Mouse (Mus musculus) C2C12 (cell line): ENCODE measurements around the gene Maneal.

ENCODE experiments used
- CTCF ChIP-seq: IDR thresholded peaks from one replicate; pipeline ENCODE4 v1.5.1; 2011; ENCODE audit not compliant: control insufficient read depth, insufficient read depth, insufficient read length
- MYOG ChIP-seq: IDR thresholded peaks from one replicate; pipeline ENCODE4 v1.6.1; 2011; ENCODE audit not compliant: control insufficient read depth, insufficient read length; ENCODE audit errors: extremely low read depth
- USF1 ChIP-seq: IDR thresholded peaks from one replicate; pipeline ENCODE4 v1.6.1; 2011; ENCODE audit warnings: low read depth, mild to moderate bottlenecking, control low read depth, moderate library complexity

DNA sequence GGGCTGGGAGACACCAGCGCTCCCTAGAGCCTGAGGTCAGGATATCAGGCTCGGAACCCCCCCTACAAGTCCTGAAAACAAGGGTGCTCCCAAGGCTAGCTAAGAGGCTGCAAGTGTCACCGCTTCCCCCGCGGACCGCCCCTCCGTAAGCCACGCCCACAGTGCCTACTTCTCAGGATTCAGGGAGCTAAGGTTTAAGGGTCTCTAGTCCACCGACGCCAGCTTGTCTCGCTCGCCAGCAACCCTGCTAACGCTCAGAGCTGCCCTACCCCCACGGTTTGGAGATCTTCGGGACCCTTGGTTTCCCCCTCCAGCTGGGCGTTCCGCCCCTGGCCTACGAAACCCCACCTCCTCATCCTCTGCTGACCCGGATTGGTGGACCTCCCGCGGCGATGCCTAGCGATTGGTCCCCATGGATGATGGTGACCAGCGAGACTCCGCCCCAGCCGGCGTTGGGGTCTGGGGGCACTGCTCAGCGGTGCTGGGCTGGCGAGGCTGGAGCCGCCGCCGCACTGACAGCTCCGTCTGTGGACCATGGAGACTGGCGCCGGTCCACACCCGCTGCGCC lies 19.5 kb upstream of the Maneal start:
- TF ChIP-seq MYOG: no peak
- no peak for TF ChIP-seq USF1
- no peak for TF ChIP-seq CTCF
